Mouse (Mus musculus): ENCODE measurements at regions not wholly inside any gene's neighbourhood (a gene's known extent, or its start where the extent isn't known, plus 50 kb on each side); places are given as distances from the start of the nearest gene placed in this dataset.
"Not testable (repeated sequence)": the region's sequence is repeated elsewhere in the genome, so short reads cannot be mapped to it uniquely, and the experiment has no call there.

GRCm38 (mm10) chr5:105358902-105359301, 56.7 kb upstream of the Lrrc8b start:
- no peak for TF ChIP-seq CTCF (IDR thresholded peaks at IDR 0.05; ENCODE audit: low read depth)

GRCm38 (mm10) chr5:105356393-105356792, 59.2 kb upstream of the Lrrc8b start:
- H3K4me2 ChIP-seq (replicated peaks; ENCODE audit: low read depth); H3K27me3 ChIP-seq (replicated peaks; ENCODE audit: control insufficient read depth, insufficient read depth, low read length); H3K9ac ChIP-seq (ENCODE audit: low read depth, low read length); H3K4me1 ChIP-seq (replicated peaks; ENCODE audit: control insufficient read depth, insufficient read depth, low read length); H3K27ac ChIP-seq (ENCODE audit: low read depth, low read length); H3K9me3 ChIP-seq (ENCODE audit: control insufficient read depth); H3K36me3 ChIP-seq (ENCODE audit: control insufficient read depth, insufficient read depth); ATAC-seq; H3K4me3 ChIP-seq (ENCODE audit: low read depth, low read length): not testable (repeated sequence)
- WGBS, result 89% methylated on average over 1 of the region's 1 CpGs

More at GRCm38 (mm10) chr5:105358902-105359301, 56.7 kb upstream of the Lrrc8b start:
- Histone ChIP-seq H3K27me3 (replicated peaks; ENCODE audit: control insufficient read depth, insufficient read depth, low read length) (no peaks in the 10 kb centered on the region), H3K27ac (ENCODE audit: low read depth, low read length) (no peak overlapping the region), H3K4me1 (replicated peaks; ENCODE audit: control insufficient read depth, insufficient read depth, low read length) (no peaks in the 10 kb centered on the region), H3K4me2 (replicated peaks; ENCODE audit: low read depth) (no peak overlapping the region), H3K9me3 (ENCODE audit: control insufficient read depth) (no peaks in the 10 kb centered on the region), H3K9ac (ENCODE audit: low read depth, low read length) (no peak overlapping the region), H3K4me3 (ENCODE audit: low read depth, low read length) (no peak overlapping the region), H3K36me3 (ENCODE audit: control insufficient read depth, insufficient read depth) (no peaks in the 10 kb centered on the region)
- WGBS, result 43% methylated on average over 3 of the region's 3 CpGs
- peak; percentile 75 for ATAC-seq

- no peak for TF ChIP-seq CTCF (IDR thresholded peaks at IDR 0.05; ENCODE audit: low read depth)
- H3K27ac ChIP-seq (ENCODE audit: low read depth, low read length), result no peak overlapping the region
- H3K27me3 ChIP-seq (replicated peaks; ENCODE audit: control insufficient read depth, insufficient read depth, low read length), result no peaks in the 10 kb centered on the region
- no peak overlapping the region for H3K4me3 ChIP-seq (ENCODE audit: low read depth, low read length)
- ATAC-seq, result no peak
- H3K4me1 ChIP-seq (replicated peaks; ENCODE audit: control insufficient read depth, insufficient read depth, low read length), result no peaks in the 10 kb centered on the region
- WGBS, result 66% methylated on average over 1 of the region's 1 CpGs
- no peak overlapping the region for H3K9ac ChIP-seq (ENCODE audit: low read depth, low read length)
- H3K9me3 ChIP-seq (ENCODE audit: control insufficient read depth), result no peaks in the 10 kb centered on the region
- H3K36me3 ChIP-seq (ENCODE audit: control insufficient read depth, insufficient read depth), result no peaks in the 10 kb centered on the region
- no peak overlapping the region for H3K4me2 ChIP-seq (replicated peaks; ENCODE audit: low read depth)
Measured at GRCm38 (mm10) chr5:105354041-105354440, 60.5 kb upstream of the Gbp6 start.

- H3K36me3 ChIP-seq (ENCODE audit: control insufficient read depth, insufficient read depth), result no peaks in the 10 kb centered on the region
- no peaks in the 10 kb centered on the region for H3K9me3 ChIP-seq (ENCODE audit: control insufficient read depth)
- H3K27ac ChIP-seq (ENCODE audit: low read depth, low read length), result no peak overlapping the region
- H3K27me3 ChIP-seq (replicated peaks; ENCODE audit: control insufficient read depth, insufficient read depth, low read length), result no peaks in the 10 kb centered on the region
- no peak overlapping the region for H3K9ac ChIP-seq (ENCODE audit: low read depth, low read length)
- ATAC-seq, result no peak
- TF ChIP-seq CTCF (IDR thresholded peaks at IDR 0.05; ENCODE audit: low read depth), result no peak
- H3K4me3 ChIP-seq (ENCODE audit: low read depth, low read length), result no peak overlapping the region
- H3K4me2 ChIP-seq (replicated peaks; ENCODE audit: low read depth), result no peak overlapping the region
- H3K4me1 ChIP-seq (replicated peaks; ENCODE audit: control insufficient read depth, insufficient read depth, low read length), result no peaks in the 10 kb centered on the region
Measured at GRCm38 (mm10) chr5:105346463-105346862, 53.0 kb upstream of the Gbp6 start.

- not testable (repeated sequence) for H3K4me1 ChIP-seq (replicated peaks; ENCODE audit: control insufficient read depth, insufficient read depth, low read length); H3K4me2 ChIP-seq (replicated peaks; ENCODE audit: low read depth); H3K27me3 ChIP-seq (replicated peaks; ENCODE audit: control insufficient read depth, insufficient read depth, low read length); H3K4me3 ChIP-seq (ENCODE audit: low read depth, low read length); H3K36me3 ChIP-seq (ENCODE audit: control insufficient read depth, insufficient read depth); H3K9me3 ChIP-seq (ENCODE audit: control insufficient read depth); H3K9ac ChIP-seq (ENCODE audit: low read depth, low read length); H3K27ac ChIP-seq (ENCODE audit: low read depth, low read length); ATAC-seq
- WGBS, result 36% methylated on average over 1 of the region's 1 CpGs
Measured at GRCm38 (mm10) chr5:105345953-105346352, 52.5 kb upstream of the Gbp6 start.

GRCm38 (mm10) chr5:105344808-105345732, 51.6 kb upstream of the Gbp6 start:
- TF ChIP-seq CTCF (IDR thresholded peaks at IDR 0.05; ENCODE audit: low read depth), result no peak
- no peak overlapping the region for H3K9ac ChIP-seq (ENCODE audit: low read depth, low read length)
- H3K9me3 ChIP-seq (ENCODE audit: control insufficient read depth), result no peaks in the 10 kb centered on the region
- H3K4me2 ChIP-seq (replicated peaks; ENCODE audit: low read depth), result no peak overlapping the region
- 71% methylated on average over 6 of the region's 6 CpGs for WGBS
- H3K27me3 ChIP-seq (replicated peaks; ENCODE audit: control insufficient read depth, insufficient read depth, low read length), result no peaks in the 10 kb centered on the region
- no peaks in the 10 kb centered on the region for H3K4me1 ChIP-seq (replicated peaks; ENCODE audit: control insufficient read depth, insufficient read depth, low read length)
- no peaks in the 10 kb centered on the region for H3K36me3 ChIP-seq (ENCODE audit: control insufficient read depth, insufficient read depth)
- H3K27ac ChIP-seq (ENCODE audit: low read depth, low read length), result no peak overlapping the region
- no peak for ATAC-seq
- H3K4me3 ChIP-seq (ENCODE audit: low read depth, low read length), result no peak overlapping the region

- H3K27me3 ChIP-seq (replicated peaks; ENCODE audit: control insufficient read depth, insufficient read depth, low read length); H3K27ac ChIP-seq (ENCODE audit: low read depth, low read length); H3K4me1 ChIP-seq (replicated peaks; ENCODE audit: control insufficient read depth, insufficient read depth, low read length); ATAC-seq; H3K4me3 ChIP-seq (ENCODE audit: low read depth, low read length); H3K9ac ChIP-seq (ENCODE audit: low read depth, low read length); H3K4me2 ChIP-seq (replicated peaks; ENCODE audit: low read depth); H3K9me3 ChIP-seq (ENCODE audit: control insufficient read depth); H3K36me3 ChIP-seq (ENCODE audit: control insufficient read depth, insufficient read depth): not testable (repeated sequence)
- 80% methylated on average over 2 of the region's 2 CpGs for WGBS
Measured at GRCm38 (mm10) chr5:105343816-105344215, 50.3 kb upstream of the Gbp6 start.
